Mouse (Mus musculus): ENCODE data around the gene Rac1. TPM values are rescaled to one million over a fixed set of nuclear protein-coding genes. Genes with fewer than 3 reads are reported as not detected.

The Rac1 gene
- total RNA-seq, 1 experiment, result 122 TPM

DNA sequence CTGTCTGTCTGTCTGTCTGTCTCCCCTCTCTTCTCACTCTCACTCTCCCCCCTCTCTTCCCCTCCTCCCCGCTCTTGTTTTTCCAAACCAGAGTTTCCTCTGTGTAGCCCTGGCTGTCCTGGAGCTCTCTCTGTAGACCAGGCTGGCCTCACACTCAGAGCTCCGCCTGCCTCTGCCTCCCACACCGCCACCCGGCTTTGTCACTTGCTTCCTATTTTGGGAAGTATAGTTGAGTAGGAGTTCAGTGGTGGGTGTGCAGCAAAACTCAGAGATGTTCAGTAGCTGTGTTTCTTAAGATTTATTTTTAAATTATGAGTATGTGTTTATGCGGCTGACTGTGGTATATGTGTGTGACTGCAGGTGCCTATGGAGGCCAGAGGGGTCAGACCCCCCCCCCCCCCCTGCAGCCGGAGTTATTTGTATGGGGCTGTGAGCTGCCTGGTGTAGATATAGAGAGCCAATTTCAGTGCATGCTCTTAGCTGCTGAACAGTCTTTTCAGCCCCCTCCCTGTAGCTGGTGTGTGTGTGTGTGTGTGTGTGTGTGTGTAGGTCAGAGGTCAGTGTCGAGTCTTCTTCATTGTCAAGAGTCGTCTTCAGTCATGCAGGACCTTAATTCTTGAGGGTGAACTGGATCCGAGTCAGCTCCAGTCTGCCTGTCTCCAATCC, 55.8 kb downstream of the Rac1 start:
- no peak for DNase-seq (ENCODE audit: low read depth, low spot score)
- H3K36me3 ChIP-seq (ENCODE audit: control insufficient read depth, insufficient read depth, low read length, poor library complexity, severe bottlenecking), result peaks cover 5% of the 10 kb centered on the region; the same call in 1 of the 2 replicates
- in situ Hi-C loops (cut with MboI; ENCODE audit: low sequenced_read_pairs in 2 of 2, unreplicated experiment in 2 of 2), result no loop called here

GRCm38 (mm10) chr5:143471165-143471546, 56.7 kb downstream of the Rac1 start:
- TF ChIP-seq ZC3H11A (IDR thresholded peaks at IDR 0.05; ENCODE audit: borderline replicate concordance, low read depth, low read length) (no peak), ZNF384 (IDR thresholded peaks at IDR 0.05; ENCODE audit: low read depth, low read length) (no peak)
- Histone ChIP-seq H3K9ac (ENCODE audit: insufficient read depth, low read depth, low read length, poor library complexity, severe bottlenecking) (no peak overlapping the region), H3K4me1 (ENCODE audit: control insufficient read depth in 2 of 2, insufficient read depth in 2 of 2, low read length in 2 of 2, poor library complexity in 1 of 2) (peaks cover 0 to 3% of the 10 kb centered on the region in 2 experiments; a peak in 1 of 4 replicates), H3K4me3 (ENCODE audit: insufficient read depth in 1 of 2, low read depth in 1 of 2, low read length in 2 of 2, poor library complexity in 1 of 2, severe bottlenecking in 1 of 2) (no peak overlapping the region), H3K27ac (ENCODE audit: insufficient read depth, low read depth, low read length, poor library complexity, severe bottlenecking) (no peak overlapping the region), H3K9me3 (ENCODE audit: control insufficient read depth, insufficient read depth, low read depth, low read length) (no peaks in the 10 kb centered on the region), H3K36me3 (ENCODE audit: control insufficient read depth, insufficient read depth, low read length, poor library complexity, severe bottlenecking) (peaks cover 5% of the 10 kb centered on the region; the same call in 1 of the 2 replicates)
- in situ Hi-C loops (cut with MboI; ENCODE audit: low sequenced_read_pairs in 2 of 2, unreplicated experiment in 2 of 2), result no loop called here
- no peak for DNase-seq (ENCODE audit: low read depth, low spot score)

More for the DNA sequence above, 55.8 kb downstream of the Rac1 start:
- H3K4me3 ChIP-seq (ENCODE audit: insufficient read depth in 1 of 2, low read depth in 1 of 2, low read length in 2 of 2, poor library complexity in 1 of 2, severe bottlenecking in 1 of 2), result no peak overlapping the region
- H3K9ac ChIP-seq (ENCODE audit: insufficient read depth, low read depth, low read length, poor library complexity, severe bottlenecking), result no peak overlapping the region
- no peak overlapping the region for H3K27ac ChIP-seq (ENCODE audit: insufficient read depth, low read depth, low read length, poor library complexity, severe bottlenecking)
- TF ChIP-seq HCFC1 (IDR thresholded peaks at IDR 0.05; ENCODE audit: borderline replicate concordance, insufficient read depth, low read length), result no peak
- no peak for TF ChIP-seq MAFK (IDR thresholded peaks at IDR 0.05; ENCODE audit: insufficient read depth, low read depth, low read length)
- no peak for TF ChIP-seq CHD2 (IDR thresholded peaks at IDR 0.05; ENCODE audit: low read depth, low read length)
- TF ChIP-seq ZNF384 (IDR thresholded peaks at IDR 0.05; ENCODE audit: low read depth, low read length), result no peak
- no peak for TF ChIP-seq ZC3H11A (IDR thresholded peaks at IDR 0.05; ENCODE audit: borderline replicate concordance, low read depth, low read length)
- no peaks in the 10 kb centered on the region for H3K9me3 ChIP-seq (ENCODE audit: control insufficient read depth, insufficient read depth, low read depth, low read length)
- peaks cover 0 to 3% of the 10 kb centered on the region in 2 experiments; a peak in 1 of 4 replicates for H3K4me1 ChIP-seq (ENCODE audit: control insufficient read depth in 2 of 2, insufficient read depth in 2 of 2, low read length in 2 of 2, poor library complexity in 1 of 2)

DNA sequence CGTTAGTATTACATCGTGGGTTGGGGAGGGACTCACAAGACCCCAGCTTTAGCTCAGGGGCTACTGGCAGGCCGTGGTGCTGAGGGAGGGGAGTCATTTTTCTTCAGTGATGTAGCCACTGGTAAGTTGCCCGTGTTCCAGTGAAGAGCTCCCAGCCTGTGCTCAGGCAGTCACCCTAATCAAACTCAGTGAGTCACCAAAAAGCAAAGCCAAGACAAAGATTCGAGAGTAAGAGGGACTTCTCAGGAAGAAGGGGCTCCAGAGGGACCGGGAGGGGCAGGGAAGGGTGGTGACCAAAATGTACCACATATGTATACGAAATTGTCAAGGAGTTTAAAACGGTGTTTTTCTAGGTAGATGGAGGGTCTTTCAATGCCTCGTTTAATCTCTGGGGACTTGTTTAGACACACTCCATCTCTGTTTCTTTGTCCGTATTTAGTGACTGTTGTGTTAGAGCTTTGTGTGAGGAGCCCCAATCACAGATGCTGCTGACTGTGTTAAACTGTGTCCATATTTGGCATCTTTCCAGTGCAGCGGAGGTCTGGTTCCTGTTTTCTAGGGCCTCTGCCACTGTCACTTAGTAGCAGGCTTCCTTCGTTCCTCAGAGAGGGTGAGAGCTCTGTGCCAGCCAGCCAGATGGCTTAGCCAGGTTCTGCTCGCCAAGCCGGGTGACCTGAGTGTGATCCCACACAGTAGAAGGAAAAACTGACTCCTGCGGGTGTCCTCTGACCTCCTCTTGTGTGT, 57.2 kb downstream of the Rac1 start:
- H3K9ac ChIP-seq (ENCODE audit: insufficient read depth, low read depth, low read length, poor library complexity, severe bottlenecking), result no peak overlapping the region
- H3K4me3 ChIP-seq (ENCODE audit: insufficient read depth in 1 of 2, low read depth in 1 of 2, low read length in 2 of 2, poor library complexity in 1 of 2, severe bottlenecking in 1 of 2), result no peak overlapping the region
- H3K27ac ChIP-seq (ENCODE audit: insufficient read depth, low read depth, low read length, poor library complexity, severe bottlenecking), result no peak overlapping the region
- DNase-seq (ENCODE audit: low read depth, low spot score), result no peak
- no peaks in the 10 kb centered on the region for H3K9me3 ChIP-seq (ENCODE audit: control insufficient read depth, insufficient read depth, low read depth, low read length)
- H3K36me3 ChIP-seq (ENCODE audit: control insufficient read depth, insufficient read depth, low read length, poor library complexity, severe bottlenecking), result peaks cover 5% of the 10 kb centered on the region; the same call in 1 of the 2 replicates
- peaks cover 0 to 3% of the 10 kb centered on the region in 2 experiments; a peak in 1 of 4 replicates for H3K4me1 ChIP-seq (ENCODE audit: control insufficient read depth in 2 of 2, insufficient read depth in 2 of 2, low read length in 2 of 2, poor library complexity in 1 of 2)
- in situ Hi-C loops (cut with MboI; ENCODE audit: low sequenced_read_pairs in 2 of 2, unreplicated experiment in 2 of 2), result no loop called here
- no peak for TF ChIP-seq HCFC1 (IDR thresholded peaks at IDR 0.05; ENCODE audit: borderline replicate concordance, insufficient read depth, low read length)

GRCm38 (mm10) chr5:143469628-143470027, 58.2 kb downstream of the Rac1 start:
- Histone ChIP-seq H3K27ac (ENCODE audit: insufficient read depth, low read depth, low read length, poor library complexity, severe bottlenecking) (no peak overlapping the region), H3K4me1 (ENCODE audit: control insufficient read depth in 2 of 2, insufficient read depth in 2 of 2, low read length in 2 of 2, poor library complexity in 1 of 2) (peaks cover 0 to 3% of the 10 kb centered on the region in 2 experiments; a peak in 1 of 4 replicates), H3K9me3 (ENCODE audit: control insufficient read depth, insufficient read depth, low read depth, low read length) (no peaks in the 10 kb centered on the region), H3K4me3 (ENCODE audit: insufficient read depth in 1 of 2, low read depth in 1 of 2, low read length in 2 of 2, poor library complexity in 1 of 2, severe bottlenecking in 1 of 2) (no peak overlapping the region), H3K9ac (ENCODE audit: insufficient read depth, low read depth, low read length, poor library complexity, severe bottlenecking) (no peak overlapping the region), H3K36me3 (ENCODE audit: control insufficient read depth, insufficient read depth, low read length, poor library complexity, severe bottlenecking) (peaks cover under 1% of the 10 kb centered on the region; the same call in 1 of the 2 replicates)
- TF ChIP-seq ZNF384 (IDR thresholded peaks at IDR 0.05; ENCODE audit: low read depth, low read length), result no peak
- TF ChIP-seq CHD2 (IDR thresholded peaks at IDR 0.05; ENCODE audit: low read depth, low read length), result no peak
- TF ChIP-seq ZC3H11A (IDR thresholded peaks at IDR 0.05; ENCODE audit: borderline replicate concordance, low read depth, low read length), result no peak
- no peak for TF ChIP-seq HCFC1 (IDR thresholded peaks at IDR 0.05; ENCODE audit: borderline replicate concordance, insufficient read depth, low read length)
- TF ChIP-seq MAFK (IDR thresholded peaks at IDR 0.05; ENCODE audit: insufficient read depth, low read depth, low read length), result no peak
- DNase-seq (ENCODE audit: low read depth, low spot score), result no peak
- in situ Hi-C loops (cut with MboI; ENCODE audit: low sequenced_read_pairs in 2 of 2, unreplicated experiment in 2 of 2), result no loop called here

Data from ES-E14 (cell line).